ENCODE assay signal across 8 mouse cellular contexts in the genomic region with DNA sequence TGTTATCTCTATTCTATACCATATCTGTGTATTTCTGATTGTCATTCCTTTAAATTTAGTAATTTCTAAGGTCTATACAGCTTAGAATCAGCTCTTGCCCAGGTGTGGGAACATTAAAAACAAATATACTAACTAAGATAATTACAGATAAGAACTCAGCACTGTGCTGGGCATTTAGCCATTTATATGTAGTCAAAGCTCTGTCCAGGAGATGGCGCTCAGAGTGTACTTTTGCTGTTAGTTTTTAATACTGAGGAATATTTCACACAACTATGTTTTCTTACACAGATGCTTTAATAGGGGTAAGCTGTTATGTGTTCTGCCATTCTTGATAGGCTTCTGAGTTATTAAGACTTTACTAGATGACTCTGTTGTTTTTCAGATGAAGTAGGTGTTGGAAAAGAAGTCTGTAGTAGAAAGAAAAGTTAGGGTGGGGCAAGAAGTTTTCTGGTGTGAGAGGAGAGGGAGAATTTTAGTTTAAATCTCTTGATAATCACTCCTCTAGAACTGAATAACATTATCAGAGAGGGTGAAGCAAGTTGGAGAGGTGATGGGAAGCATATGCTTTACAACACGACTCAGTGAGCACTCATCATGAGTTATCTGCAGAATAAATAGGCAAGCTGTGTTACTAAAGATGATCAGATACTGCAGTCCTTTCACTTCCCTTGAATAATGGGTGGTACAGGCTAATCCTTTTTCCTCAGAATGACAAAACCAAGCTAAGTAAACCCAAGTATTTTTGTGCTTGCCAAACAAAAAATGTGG.
DNase-seq lines count a peak whose midpoint lies in the region; TF ChIP-seq lines count a peak whose summit lies in the region.

No protein-coding gene starts in this region.

- TF ChIP-seq CTCF in thymus, adult 2 months (IDR thresholded peaks at IDR 0.05; ENCODE audit: borderline replicate concordance, control insufficient read depth, extremely low read depth, insufficient read depth, low read length, poor library complexity) = no peak

- intact Hi-C loops in left cerebral cortex, postnatal 4 days (cut with DNase I) = loop anchor here (5.0 to 10.0 kb wide), 3 partner anchors 295 to 732 kb away; no protein-coding TSS in a partner anchor

- H3K27ac ChIP-seq in thymus, adult 2 months (ENCODE audit: control insufficient read depth, insufficient read depth, low read length) = no peak overlapping the region

- no peaks in the 10 kb centered on the region for H3K4me1 ChIP-seq in thymus, adult 2 months (replicated peaks; ENCODE audit: control insufficient read depth, insufficient read depth, low read length)

- H3K36me3 ChIP-seq in thymus, adult 2 months (ENCODE audit: control insufficient read depth, insufficient read depth, low read length) = no peaks in the 10 kb centered on the region

- peak; percentile 21 for DNase-seq in adrenal gland, postnatal 14 days
- no peak for DNase-seq in adrenal gland, adult 2 months
- peak; percentile 8 for DNase-seq in lung, postnatal 36 days
- no peak for DNase-seq in lung, postnatal 14 days
- peak; percentile 20 for DNase-seq in forelimb bud, embryonic 11.5 days (ENCODE audit: low read depth, low spot score)
- peak; percentile 32 for DNase-seq in left cerebral cortex, postnatal 4 days
- peak; percentile 50 for DNase-seq in right cerebral cortex, postnatal 4 days
- no peak for DNase-seq in thymus, adult 2 months

- 34% methylated on average over 2 of the region's 2 CpGs for WGBS in thymus, adult 2 months

- no peaks in the 10 kb centered on the region for H3K27me3 ChIP-seq in thymus, adult 2 months (ENCODE audit: control insufficient read depth, insufficient read depth, low read length)

- H3K4me3 ChIP-seq in thymus, adult 2 months (ENCODE audit: control insufficient read depth, insufficient read depth, low read length) = no peak overlapping the region

- no peak for TF ChIP-seq POLR2A in thymus, adult 2 months (IDR thresholded peaks at IDR 0.05; ENCODE audit: control insufficient read depth, extremely low read depth, insufficient read depth, low read length, poor library complexity)

Comparison
In these comparisons a context has a peak if more than half of its experiments do, and no peak if none do; other contexts are left out.
1. DNase-seq: peak in adrenal gland, postnatal 14 days (single experiment), lung, postnatal 36 days (single experiment), forelimb bud, embryonic 11.5 days (single experiment), left cerebral cortex, postnatal 4 days (single experiment) and right cerebral cortex, postnatal 4 days (single experiment); none in adrenal gland, adult 2 months (single experiment), lung, postnatal 14 days (single experiment) and thymus, adult 2 months (single experiment).